Mouse (Mus musculus) intestine, embryonic 14.5 days (tissue): Measurements from ENCODE around the gene Ss18l1. TPM values are rescaled to one million over a fixed set of nuclear protein-coding genes. Genes with fewer than 3 reads are reported as not detected.

Experiments
- ATAC-seq: fragments of 200-750 bp; cut with Nextera tagmentation; replicated peaks from 2 replicates; pipeline ENCODE4 v1.8.0; 2017; ENCODE audit warnings: low read depth, moderate number of reproducible peaks, moderate TSS enrichment, moderate library complexity; ENCODE audit not compliant: low FRiP score, low TSS enrichment
- DNase-seq: peaks from one replicate; pipeline ENCODE4 v3.0.0-alpha.2; 2018; ENCODE audit warnings: low spot score
- H3K27ac ChIP-seq: fragments of 300-500 bp; sonication (generic); 2 replicates; pipeline ENCODE4 v1.5.1; 2014; ENCODE audit warnings: low read depth, mild to moderate bottlenecking, control low read depth
- H3K27me3 ChIP-seq: fragments of 300-500 bp; sonication (generic); replicated peaks from 2 replicates; pipeline ENCODE4 v1.6.1; 2014; ENCODE audit warnings: low read length, control low read depth; ENCODE audit not compliant: control insufficient read depth, insufficient read depth
- H3K36me3 ChIP-seq: fragments of 300-500 bp; sonication (generic); 2 replicates; pipeline ENCODE4 v1.6.1; 2014; ENCODE audit warnings: low read length, control low read depth; ENCODE audit not compliant: control insufficient read depth, insufficient read depth
- H3K4me1 ChIP-seq: fragments of 300-500 bp; sonication (generic); replicated peaks from 2 replicates; pipeline ENCODE4 v1.6.1; 2014; ENCODE audit warnings: low read length, control low read depth, mixed read lengths; ENCODE audit not compliant: control insufficient read depth, insufficient read depth
- H3K4me2 ChIP-seq: fragments of 300-500 bp; sonication (generic); 2 replicates; pipeline ENCODE4 v1.6.1; 2014; ENCODE audit warnings: low read length
- H3K4me3 ChIP-seq: fragments of 300-500 bp; sonication (generic); 2 replicates; pipeline ENCODE4 v1.5.1; 2014; ENCODE audit warnings: low read depth, low read length, control low read depth, mixed read lengths
- H3K9ac ChIP-seq: fragments of 300-500 bp; sonication (generic); 2 replicates; pipeline ENCODE4 v1.6.1; 2014; ENCODE audit warnings: mild to moderate bottlenecking, low read length
- H3K9me3 ChIP-seq: fragments of 300-500 bp; sonication (generic); 2 replicates; pipeline ENCODE4 v1.6.1; 2016; ENCODE audit warnings: low read length, control low read depth; ENCODE audit not compliant: control insufficient read depth
- WGBS: fragments of 180-500 bp; shearing (Covaris S2); extraction: QIAGEN DNeasy Blood & Tissue Kit; methylation state at CpG from one replicate; pipeline ENCODE4 v1.1.7; 2014; 5-methylcytosine and 5-hydroxymethylcytosine counted together
- polyA plus RNA-seq: library from polyadenylated mRNA; unstranded; fragments of >200 nt; fragmentation: Nextera tagmentation; extraction: Ambion mirVana; gene quantifications from 2 replicates; pipeline ENCODE4 v1.2.1, GENCODE M21; 2014

Ss18l1 gene
- polyA plus RNA-seq: 5.0 and 5.4 TPM in 2 replicates

GRCm38 (mm10) chr2:180042256-180042857 lies at the start of gene Ss18l1, which contains the start of gene Psma7:
Gene Ss18l1, plus strand, starts transcription at chr2:180042509.
Gene Psma7, minus strand, starts transcription at chr2:180042433.
- Histone ChIP-seq H3K36me3 (peaks cover 20% of the 10 kb centered on the region), H3K27ac (peak within 1 kb of the TSS; percentile 86), H3K4me2 (peak within 1 kb of the TSS; percentile 66), H3K9ac (peak within 1 kb of the TSS; percentile 84), H3K9me3 (no peaks in the 10 kb centered on the region), H3K27me3 (no peaks in the 10 kb centered on the region), H3K4me3 (peak within 1 kb of the TSS; percentile 85), H3K4me1 (peaks cover 19% of the 10 kb centered on the region)
- ATAC-seq (peak; percentile 94), DNase-seq (peak; percentile 92)
- WGBS: under 1% methylated on average over 73 of the region's 78 CpGs

- H3K4me2 ChIP-seq: no peak overlapping the region
- H3K27ac ChIP-seq: no peak overlapping the region
- H3K4me3 ChIP-seq: no peak overlapping the region
- WGBS: 80% methylated on average over 5 of the region's 5 CpGs
- H3K4me1 ChIP-seq: no peaks in the 10 kb centered on the region
- no peaks in the 10 kb centered on the region for H3K36me3 ChIP-seq
- DNase-seq (no peak), ATAC-seq (no peak)
- H3K9me3 ChIP-seq: no peaks in the 10 kb centered on the region
- no peaks in the 10 kb centered on the region for H3K27me3 ChIP-seq
- H3K9ac ChIP-seq: no peak overlapping the region
Observed at GRCm38 (mm10) chr2:179993071-179993470, 49.2 kb upstream of the Ss18l1 start.

GRCm38 (mm10) chr2:179998431-179998830 lies 43.9 kb upstream of the Ss18l1 start:
- H3K36me3 ChIP-seq: no peaks in the 10 kb centered on the region
- WGBS: 62% methylated on average over 4 of the region's 4 CpGs
- no peak overlapping the region for H3K4me3 ChIP-seq
- no peak overlapping the region for H3K9ac ChIP-seq
- no peak overlapping the region for H3K4me2 ChIP-seq
- DNase-seq (no peak), ATAC-seq (no peak)
- no peak overlapping the region for H3K27ac ChIP-seq
- H3K9me3 ChIP-seq: no peaks in the 10 kb centered on the region
- no peaks in the 10 kb centered on the region for H3K27me3 ChIP-seq
- no peaks in the 10 kb centered on the region for H3K4me1 ChIP-seq

- Histone ChIP-seq H3K9ac (no peak overlapping the region), H3K9me3 (no peaks in the 10 kb centered on the region), H3K27me3 (no peaks in the 10 kb centered on the region), H3K4me2 (no peak overlapping the region), H3K4me3 (no peak overlapping the region), H3K36me3 (no peaks in the 10 kb centered on the region), H3K27ac (no peak overlapping the region), H3K4me1 (no peaks in the 10 kb centered on the region)
- no peak for ATAC-seq
- no peak for DNase-seq
- 85% methylated on average over 9 of the region's 9 CpGs for WGBS
Observed at GRCm38 (mm10) chr2:180001635-180002034, 40.7 kb upstream of the Ss18l1 start.

- WGBS: 56% methylated on average over 5 of the region's 5 CpGs
- no peaks in the 10 kb centered on the region for H3K27me3 ChIP-seq
- no peaks in the 10 kb centered on the region for H3K9me3 ChIP-seq
- no peak overlapping the region for H3K4me3 ChIP-seq
- DNase-seq (no peak), ATAC-seq (no peak)
- H3K36me3 ChIP-seq: no peaks in the 10 kb centered on the region
- H3K27ac ChIP-seq: no peak overlapping the region
- H3K4me2 ChIP-seq: no peak overlapping the region
- H3K9ac ChIP-seq: no peak overlapping the region
- H3K4me1 ChIP-seq: no peaks in the 10 kb centered on the region
Observed at GRCm38 (mm10) chr2:180005656-180006351, 36.5 kb upstream of the Ss18l1 start.

GRCm38 (mm10) chr2:180006352-180007017 lies 35.8 kb upstream of the Ss18l1 start:
- WGBS: 35% methylated on average over 9 of the region's 9 CpGs
- no peak overlapping the region for H3K4me2 ChIP-seq
- DNase-seq: no peak

GRCm38 (mm10) chr2:180010686-180011085 lies 31.6 kb upstream of the Ss18l1 start:
- Histone ChIP-seq H3K9me3 (no peaks in the 10 kb centered on the region), H3K4me2 (no peak overlapping the region), H3K4me1 (no peaks in the 10 kb centered on the region), H3K36me3 (no peaks in the 10 kb centered on the region), H3K27me3 (no peaks in the 10 kb centered on the region), H3K4me3 (no peak overlapping the region), H3K27ac (no peak overlapping the region), H3K9ac (no peak overlapping the region)
- DNase-seq (no peak), ATAC-seq (no peak)
- 87% methylated on average over 7 of the region's 7 CpGs for WGBS

More at GRCm38 (mm10) chr2:180006352-180007017, 35.8 kb upstream of the Ss18l1 start:
- Histone ChIP-seq H3K4me3 (no peak overlapping the region), H3K36me3 (no peaks in the 10 kb centered on the region), H3K4me1 (no peaks in the 10 kb centered on the region), H3K9me3 (no peaks in the 10 kb centered on the region), H3K27me3 (no peaks in the 10 kb centered on the region), H3K9ac (no peak overlapping the region), H3K27ac (no peak overlapping the region)
- ATAC-seq: peak; percentile 74; the same call in 1 of the 2 replicates

GRCm38 (mm10) chr2:180011370-180011769 lies 30.9 kb upstream of the Ss18l1 start:
- Histone ChIP-seq H3K4me1 (no peaks in the 10 kb centered on the region), H3K36me3 (no peaks in the 10 kb centered on the region), H3K27me3 (no peaks in the 10 kb centered on the region), H3K27ac (no peak overlapping the region), H3K4me3 (no peak overlapping the region), H3K4me2 (no peak overlapping the region), H3K9me3 (no peaks in the 10 kb centered on the region), H3K9ac (no peak overlapping the region)
- 83% methylated on average over 6 of the region's 6 CpGs for WGBS
- ATAC-seq (no peak), DNase-seq (no peak)
